Mouse (Mus musculus) adrenal gland, postnatal 4 days (tissue): ENCODE data around the gene Arpc2. TPM values are rescaled to one million over a fixed set of nuclear protein-coding genes. Genes with fewer than 3 reads are reported as not detected.

ENCODE experiments used
- DNase-seq, 2 experiments: peaks; one replicate each; pipeline ENCODE4 v3.0.0; 2021 to 2022; ENCODE audit warnings: low spot score in 2 of 2, mixed read lengths in 2 of 2
- total RNA-seq, 2 experiments: library from RNA; stranded (reverse); gene quantifications; 2 replicates each; pipeline ENCODE4 v1.2.3; 2021

The Arpc2 gene
- total RNA-seq, 2 experiments from 2014 or later: 198 to 205 TPM

- DNase-seq: no peak
Observed at GRCm38 (mm10) chr1:74237671-74238070, 1.8 kb downstream of the Arpc2 start.

GRCm38 (mm10) chr1:74238136-74238535, 2.3 kb downstream of the Arpc2 start:
- DNase-seq: no peak

GRCm38 (mm10) chr1:74239162-74239561, 3.3 kb downstream of the Arpc2 start:
- DNase-seq: no peak

- no peak for DNase-seq
Observed at GRCm38 (mm10) chr1:74239618-74240017, 3.7 kb downstream of the Arpc2 start.

GRCm38 (mm10) chr1:74240311-74240710, 4.4 kb downstream of the Arpc2 start:
- DNase-seq: no peak

- DNase-seq: no peak
Observed at GRCm38 (mm10) chr1:74240832-74241231, 4.9 kb downstream of the Arpc2 start.

GRCm38 (mm10) chr1:74245525-74245924, 9.6 kb downstream of the Arpc2 start:
- DNase-seq: no peak

- DNase-seq: no peak
Observed at GRCm38 (mm10) chr1:74248799-74249198, 12.9 kb downstream of the Arpc2 start.

- DNase-seq: no peak
Observed at GRCm38 (mm10) chr1:74249331-74249980, 13.6 kb downstream of the Arpc2 start.

GRCm38 (mm10) chr1:74250096-74250495, 14.2 kb downstream of the Arpc2 start:
- no peak for DNase-seq

GRCm38 (mm10) chr1:74255704-74256345, 19.9 kb downstream of the Arpc2 start:
- no peak for DNase-seq

- DNase-seq: no peak
Observed at GRCm38 (mm10) chr1:74256782-74257181, 20.9 kb downstream of the Arpc2 start.

- DNase-seq: no peak
Observed at GRCm38 (mm10) chr1:74262510-74262909, 26.6 kb downstream of the Arpc2 start.

GRCm38 (mm10) chr1:74268750-74269149, 32.9 kb downstream of the Arpc2 start:
- no peak for DNase-seq

GRCm38 (mm10) chr1:74271659-74272058, 35.8 kb downstream of the Arpc2 start:
- DNase-seq: no peak

GRCm38 (mm10) chr1:74275015-74275414, 39.1 kb downstream of the Arpc2 start:
- DNase-seq: no peak

GRCm38 (mm10) chr1:74277041-74277440, 41.2 kb downstream of the Arpc2 start:
- DNase-seq: no peak

GRCm38 (mm10) chr1:74277883-74278537, 42.1 kb downstream of the Arpc2 start:
- DNase-seq: no peak

GRCm38 (mm10) chr1:74278538-74278937, 42.7 kb downstream of the Arpc2 start, which contains the start of gene Gpbar1:
Gpbar1 (plus strand) TSS chr1:74278550.
- DNase-seq: no peak

GRCm38 (mm10) chr1:74278988-74279387, 43.1 kb downstream of the Arpc2 start:
- DNase-seq: no peak

GRCm38 (mm10) chr1:74280591-74281325, 44.9 kb downstream of the Arpc2 start:
- DNase-seq: no peak

- no peak for DNase-seq
Observed at GRCm38 (mm10) chr1:74281372-74281771, 45.5 kb downstream of the Arpc2 start.
